Mouse (Mus musculus) myocyte (in vitro differentiated cells): ENCODE data around the gene Bbs10. TPM values are rescaled to one million over a fixed set of nuclear protein-coding genes. Genes with fewer than 3 reads are reported as not detected.
A peak's percentile ranks its signal among the peaks of the same experiment; 100 is the strongest.

Experiments used
- H3K27me3 ChIP-seq: one replicate; pipeline ENCODE4 v1.6.1; 2011; ENCODE audit not compliant: control insufficient read depth, insufficient read depth, insufficient read length
- H3K36me3 ChIP-seq: one replicate; pipeline ENCODE4 v1.6.1; 2011; ENCODE audit not compliant: control insufficient read depth, insufficient read depth
- H3K4me2 ChIP-seq: one replicate; pipeline ENCODE4 v1.6.1; 2011; ENCODE audit warnings: low read depth, control low read depth
- H3K4me3 ChIP-seq: one replicate; pipeline ENCODE4 v1.5.1; 2011; ENCODE audit warnings: mild to moderate bottlenecking, control low read depth, moderate library complexity
- H3K79me2 ChIP-seq: one replicate; pipeline ENCODE4 v1.6.1; 2011; ENCODE audit not compliant: control insufficient read depth, insufficient read depth
- H3ac ChIP-seq: one replicate; pipeline ENCODE4 v1.6.1; 2011; ENCODE audit not compliant: control insufficient read depth, insufficient read length
- CEBPB ChIP-seq: IDR thresholded peaks from 2 replicates; pipeline ENCODE4 v1.6.1; 2011; ENCODE audit warnings: mild to moderate bottlenecking, moderate library complexity; ENCODE audit not compliant: poor library complexity, insufficient read depth, severe bottlenecking
- E2F4 ChIP-seq: IDR thresholded peaks from one replicate; pipeline ENCODE4 v1.6.1; 2011; ENCODE audit warnings: mild to moderate bottlenecking, control low read depth, moderate library complexity; ENCODE audit not compliant: insufficient read depth
- MAX ChIP-seq: IDR thresholded peaks from one replicate; pipeline ENCODE4 v1.6.1; 2011; ENCODE audit warnings: low read depth, mild to moderate bottlenecking, control low read depth
- MYOD1 ChIP-seq, 3 experiments: IDR thresholded peaks; one replicate each; pipeline ENCODE4 v1.6.1; 2011; ENCODE audit warnings: control low read depth in 2 of 3, low read depth in 2 of 3, mild to moderate bottlenecking in 2 of 3, moderate library complexity in 1 of 3; ENCODE audit not compliant: insufficient read length in 2 of 3, control insufficient read depth in 1 of 3
- MYOG ChIP-seq, 3 experiments: IDR thresholded peaks; one replicate each; pipeline ENCODE4 v1.6.1; 2011; ENCODE audit warnings: control low read depth in 2 of 3, low read depth in 2 of 3, mild to moderate bottlenecking in 2 of 3; ENCODE audit not compliant: insufficient read length in 2 of 3, control insufficient read depth in 1 of 3, insufficient read depth in 1 of 3
- POLR2A ChIP-seq: IDR thresholded peaks from one replicate; pipeline ENCODE4 v1.6.1; 2011; ENCODE audit warnings: low read depth, mild to moderate bottlenecking, control low read depth, moderate library complexity; ENCODE audit not compliant: insufficient read length
- POLR2AphosphoS2 ChIP-seq: IDR thresholded peaks from one replicate; pipeline ENCODE4 v1.6.1; 2011; ENCODE audit warnings: low read depth, control low read depth; ENCODE audit not compliant: insufficient read length
- REST ChIP-seq: IDR thresholded peaks from one replicate; pipeline ENCODE4 v1.6.1; 2011; ENCODE audit warnings: mild to moderate bottlenecking, control low read depth, moderate library complexity; ENCODE audit not compliant: insufficient read depth, insufficient read length
- SRF ChIP-seq: IDR thresholded peaks from one replicate; pipeline ENCODE4 v1.6.1; 2011; ENCODE audit warnings: low read depth; ENCODE audit not compliant: control insufficient read depth, insufficient read length
- TCF12 ChIP-seq: IDR thresholded peaks from one replicate; pipeline ENCODE4 v1.6.1; 2011; ENCODE audit warnings: mild to moderate bottlenecking, control low read depth; ENCODE audit not compliant: poor library complexity, insufficient read depth, severe bottlenecking
- TCF3 ChIP-seq: IDR thresholded peaks from one replicate; pipeline ENCODE4 v1.6.1; 2011; ENCODE audit warnings: low read depth, control low read depth; ENCODE audit not compliant: insufficient read length
- USF1 ChIP-seq: IDR thresholded peaks from one replicate; pipeline ENCODE4 v1.6.1; 2011; ENCODE audit warnings: low read depth, mild to moderate bottlenecking, control low read depth, moderate library complexity
- polyA plus RNA-seq: library from polyadenylated mRNA; unstranded; fragments of >200 nt; fragmentation: generic; extraction: Trizol; gene quantifications from one replicate; pipeline ENCODE4 v1.2.1, GENCODE M21; 2012; ENCODE audit warnings: missing spikeins

Bbs10 gene
- polyA plus RNA-seq, 1 experiment, result 1.7 TPM

GRCm38 (mm10) chr10:111308850-111309501 is 10.5 kb downstream of the Bbs10 start:
- Histone ChIP-seq H3K36me3 (no peaks in the 10 kb centered on the region), H3ac (no peak overlapping the region), H3K4me3 (no peak overlapping the region), H3K4me2 (no peak overlapping the region), H3K79me2 (no peaks in the 10 kb centered on the region), H3K27me3 (no peaks in the 10 kb centered on the region)
- TF ChIP-seq E2F4 (no peak), MAX (no peak)

DNA sequence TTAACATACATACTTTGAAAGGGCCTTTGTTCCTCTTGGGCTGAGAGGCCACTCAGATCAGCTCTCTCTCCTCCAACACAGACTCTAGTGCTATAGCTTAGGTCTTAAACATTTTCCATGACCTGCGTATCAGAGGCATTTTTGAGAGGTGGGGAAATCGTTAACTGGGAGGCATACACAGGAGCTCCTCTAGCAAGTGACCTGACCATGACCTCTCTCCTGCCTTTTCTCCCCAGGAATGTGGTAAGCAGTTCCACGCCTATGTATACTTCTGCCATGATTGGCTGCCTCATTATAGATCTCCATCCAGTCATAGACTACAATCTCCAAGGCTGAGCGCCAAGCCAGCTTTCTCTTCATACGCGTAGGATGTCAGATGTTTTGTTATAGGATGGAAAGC is 14.8 kb downstream of the Bbs10 start:
- Histone ChIP-seq H3K79me2 (no peaks in the 10 kb centered on the region), H3K4me3 (no peak overlapping the region), H3K27me3 (no peaks in the 10 kb centered on the region), H3ac (no peak overlapping the region), H3K36me3 (no peaks in the 10 kb centered on the region), H3K4me2 (no peak overlapping the region)
- no peak for TF ChIP-seq TCF3
- no peak for TF ChIP-seq SRF
- no peak for TF ChIP-seq POLR2A
- no peak for TF ChIP-seq REST
- no peak for TF ChIP-seq POLR2AphosphoS2
- TF ChIP-seq E2F4, result no peak
- TF ChIP-seq USF1, result no peak
- no peak for TF ChIP-seq MYOG (IDR thresholded peaks at IDR 0.05; ENCODE audit: control insufficient read depth in 1 of 3, insufficient read depth in 1 of 3, insufficient read length in 2 of 3, low read depth in 2 of 3)
- no peak for TF ChIP-seq CEBPB
- TF ChIP-seq MYOD1 (IDR thresholded peaks at IDR 0.05; ENCODE audit: control insufficient read depth in 1 of 3, insufficient read length in 2 of 3, low read depth in 2 of 3), result no peak
- no peak for TF ChIP-seq TCF12
- TF ChIP-seq MAX, result no peak

DNA sequence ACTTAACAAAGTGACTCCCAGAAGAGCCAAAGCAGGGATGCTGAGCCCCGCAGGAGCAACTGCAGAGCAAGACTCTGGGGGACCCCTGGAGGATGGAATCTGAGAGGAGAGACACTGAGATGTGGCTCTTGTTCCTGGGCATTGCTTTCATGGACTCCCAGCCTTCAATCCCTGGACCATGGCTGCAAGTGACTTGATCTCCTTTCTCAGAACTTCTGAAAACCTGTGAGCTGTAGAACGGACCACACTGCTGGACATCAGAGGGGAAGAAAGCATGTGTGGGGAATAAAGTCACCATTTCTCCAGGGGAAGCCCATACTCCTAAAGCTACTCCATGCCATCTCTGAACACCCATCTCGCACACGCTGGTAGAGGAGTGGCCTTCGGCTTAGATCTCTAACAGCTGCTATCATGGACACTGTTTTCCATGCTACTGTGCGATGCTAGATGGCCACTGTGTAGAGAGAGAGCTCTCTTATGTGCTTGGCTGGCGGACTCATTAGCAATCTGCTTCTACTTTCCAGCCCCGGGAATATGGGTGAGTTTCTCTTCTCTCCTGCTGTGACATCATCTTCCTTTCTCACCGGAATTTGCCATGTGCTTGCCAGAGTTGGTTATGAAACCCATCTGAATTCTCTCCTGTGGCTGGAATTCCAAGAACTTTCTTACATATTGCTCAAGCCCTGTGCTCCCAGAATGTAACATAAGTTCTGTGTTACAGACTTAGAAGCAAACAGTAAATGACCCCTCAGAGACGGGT is 16.3 kb downstream of the Bbs10 start:
- H3K36me3 ChIP-seq, result no peaks in the 10 kb centered on the region
- peak overlapping the region; percentile 16 for H3K4me2 ChIP-seq
- no peaks in the 10 kb centered on the region for H3K79me2 ChIP-seq
- H3K4me3 ChIP-seq, result no peak overlapping the region
- no peak for TF ChIP-seq TCF3
- TF ChIP-seq SRF, result no peak
- no peak for TF ChIP-seq POLR2A
- no peak for TF ChIP-seq REST
- TF ChIP-seq MYOD1 (IDR thresholded peaks at IDR 0.05; ENCODE audit: control insufficient read depth in 1 of 3, insufficient read length in 2 of 3, low read depth in 2 of 3), result no peak
- TF ChIP-seq CEBPB, result no peak
- TF ChIP-seq USF1, result no peak
- TF ChIP-seq E2F4, result no peak
- no peak for TF ChIP-seq TCF12
- TF ChIP-seq POLR2AphosphoS2, result no peak
- no peak for TF ChIP-seq MYOG (IDR thresholded peaks at IDR 0.05; ENCODE audit: control insufficient read depth in 1 of 3, insufficient read depth in 1 of 3, insufficient read length in 2 of 3, low read depth in 2 of 3)
- no peak overlapping the region for H3ac ChIP-seq
- H3K27me3 ChIP-seq, result no peaks in the 10 kb centered on the region

- no peaks in the 10 kb centered on the region for H3K27me3 ChIP-seq
- no peaks in the 10 kb centered on the region for H3K36me3 ChIP-seq
- H3K4me3 ChIP-seq, result no peak overlapping the region
- H3ac ChIP-seq, result no peak overlapping the region
- H3K4me2 ChIP-seq, result no peak overlapping the region
- no peaks in the 10 kb centered on the region for H3K79me2 ChIP-seq
- TF ChIP-seq USF1, result no peak
- TF ChIP-seq POLR2A, result no peak
- TF ChIP-seq TCF12, result no peak
- no peak for TF ChIP-seq E2F4
- no peak for TF ChIP-seq CEBPB
- no peak for TF ChIP-seq MYOD1 (IDR thresholded peaks at IDR 0.05; ENCODE audit: control insufficient read depth in 1 of 3, insufficient read length in 2 of 3, low read depth in 2 of 3)
- no peak for TF ChIP-seq POLR2AphosphoS2
- TF ChIP-seq REST, result no peak
Measured at GRCm38 (mm10) chr10:111315940-111316339, 17.5 kb downstream of the Bbs10 start.

DNA sequence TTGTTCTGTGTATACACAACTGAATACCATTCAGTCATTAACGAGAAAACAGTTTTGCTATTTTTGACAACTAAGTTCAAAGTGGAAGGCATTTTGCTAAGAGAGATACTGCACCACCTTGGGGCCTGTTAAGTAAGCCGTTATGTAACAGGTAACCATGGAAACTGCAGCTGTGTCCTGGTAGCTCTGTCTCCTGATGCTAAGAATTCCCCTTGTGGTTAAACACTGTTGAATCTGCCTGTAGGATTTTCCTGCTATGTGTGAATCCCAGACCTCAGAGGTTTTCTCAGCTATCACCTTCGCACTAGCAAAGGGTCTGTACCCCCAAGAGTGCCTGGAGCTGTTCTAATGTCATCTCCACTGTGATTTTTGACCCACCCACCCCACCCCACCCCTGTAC is 19.5 kb downstream of the Bbs10 start:
- Histone ChIP-seq H3K4me2 (no peak overlapping the region), H3K79me2 (no peaks in the 10 kb centered on the region), H3K27me3 (no peaks in the 10 kb centered on the region), H3K4me3 (no peak overlapping the region), H3ac (no peak overlapping the region), H3K36me3 (no peaks in the 10 kb centered on the region)
- TF ChIP-seq SRF (no peak), REST (no peak), POLR2A (no peak), TCF3 (no peak), USF1 (no peak), POLR2AphosphoS2 (no peak), CEBPB (no peak), MYOD1 (IDR thresholded peaks at IDR 0.05; ENCODE audit: control insufficient read depth in 1 of 3, insufficient read length in 2 of 3, low read depth in 2 of 3) (no peak), MYOG (IDR thresholded peaks at IDR 0.05; ENCODE audit: control insufficient read depth in 1 of 3, insufficient read depth in 1 of 3, insufficient read length in 2 of 3, low read depth in 2 of 3) (no peak), MAX (no peak)
